Mouse (Mus musculus) lung, embryonic 14.5 days (tissue): ENCODE results near the gene Rpl11. TPM values are rescaled to one million over a fixed set of nuclear protein-coding genes. Genes with fewer than 3 reads are reported as not detected.
"Not testable (repeated sequence)": the region's sequence is repeated elsewhere in the genome, so short reads cannot be mapped to it uniquely, and the experiment has no call there.

Experiments used
- ATAC-seq: fragments of 200-750 bp; cut with Nextera tagmentation; 2 replicates; pipeline ENCODE4 v1.8.0; 2017; ENCODE audit warnings: mild to moderate bottlenecking, moderate TSS enrichment, moderate library complexity; ENCODE audit not compliant: insufficient read depth
- DNase-seq: peaks from one replicate; pipeline ENCODE4 v3.0.0-alpha.2; 2015
- H3K27ac ChIP-seq: fragments of 300-500 bp; sonication (generic); 2 replicates; pipeline ENCODE4 v1.5.1; 2014; ENCODE audit warnings: low read depth, mild to moderate bottlenecking, moderate library complexity
- H3K27me3 ChIP-seq: fragments of 300-500 bp; sonication (generic); 2 replicates; pipeline ENCODE4 v1.6.1; 2014; ENCODE audit warnings: low read length, control low read depth; ENCODE audit not compliant: insufficient read depth
- H3K36me3 ChIP-seq: fragments of 300-500 bp; sonication (generic); 2 replicates; pipeline ENCODE4 v1.6.1; 2014; ENCODE audit warnings: control low read depth; ENCODE audit not compliant: insufficient read depth
- H3K4me1 ChIP-seq: fragments of 300-500 bp; sonication (generic); 2 replicates; pipeline ENCODE4 v1.6.1; 2014; ENCODE audit warnings: antibody characterized with exemption, control low read depth; ENCODE audit not compliant: insufficient read depth
- H3K4me2 ChIP-seq: fragments of 300-500 bp; sonication (generic); 2 replicates; pipeline ENCODE4 v1.6.1; 2014; ENCODE audit warnings: mild to moderate bottlenecking
- H3K4me3 ChIP-seq: fragments of 300-500 bp; sonication (generic); 2 replicates; pipeline ENCODE4 v1.5.1; 2014; ENCODE audit warnings: low read depth, low read length
- H3K9ac ChIP-seq: fragments of 300-500 bp; sonication (generic); 2 replicates; pipeline ENCODE4 v1.6.1; 2014
- H3K9me3 ChIP-seq: fragments of 300-500 bp; sonication (generic); 2 replicates; pipeline ENCODE4 v1.6.1; 2016; ENCODE audit warnings: low read depth, low read length, control low read depth
- CTCF ChIP-seq: IDR thresholded peaks from 2 replicates; pipeline ENCODE4 v1.5.1; 2016; ENCODE audit warnings: antibody characterized with exemption, low read depth
- WGBS: fragments of 180-500 bp; shearing (Covaris S2); extraction: QIAGEN DNeasy Blood & Tissue Kit; methylation state at CpG from one replicate; pipeline ENCODE4 v1.1.7; 2014; 5-methylcytosine and 5-hydroxymethylcytosine counted together
- polyA plus RNA-seq: library from polyadenylated mRNA; unstranded; fragments of >200 nt; fragmentation: Nextera tagmentation; extraction: Ambion mirVana; gene quantifications from 2 replicates; pipeline ENCODE4 v1.2.1, GENCODE M21; 2014

The Rpl11 gene
- polyA plus RNA-seq, 1 experiment from 2014 or later, result 564 TPM

- H3K4me2 ChIP-seq, result no peak overlapping the region
- no peaks in the 10 kb centered on the region for H3K4me1 ChIP-seq
- no peak overlapping the region for H3K9ac ChIP-seq
- peak overlapping the region; percentile 40; the same call in 1 of the 2 replicates for H3K27ac ChIP-seq
- H3K9me3 ChIP-seq, result no peaks in the 10 kb centered on the region
- no peak overlapping the region for H3K4me3 ChIP-seq
- WGBS, result 55% methylated on average over 6 of the region's 6 CpGs
- ATAC-seq (0 out of 2 replicates have a peak, but pooled peaks have one; percentile 23), DNase-seq (no peak)
- no peak for TF ChIP-seq CTCF
- H3K36me3 ChIP-seq, result no peaks in the 10 kb centered on the region
- no peaks in the 10 kb centered on the region for H3K27me3 ChIP-seq
These were observed 17.4 kb upstream of the Rpl11 start for GRCm38 (mm10) chr4:136070592-136070991.

GRCm38 (mm10) chr4:136069954-136070353, 16.7 kb upstream of the Rpl11 start:
- no peaks in the 10 kb centered on the region for H3K27me3 ChIP-seq
- under 1% methylated on average over 18 of the region's 18 CpGs for WGBS
- H3K4me3 ChIP-seq, result no peak overlapping the region
- H3K27ac ChIP-seq, result peak overlapping the region; percentile 40; the same call in 1 of the 2 replicates
- no peak overlapping the region for H3K9ac ChIP-seq
- TF ChIP-seq CTCF, result peak; percentile 99
- no peaks in the 10 kb centered on the region for H3K4me1 ChIP-seq
- ATAC-seq (peak; percentile 75), DNase-seq (peak; percentile 94)
- no peak overlapping the region for H3K4me2 ChIP-seq
- H3K9me3 ChIP-seq, result no peaks in the 10 kb centered on the region
- no peaks in the 10 kb centered on the region for H3K36me3 ChIP-seq

GRCm38 (mm10) chr4:136069313-136069712, 16.1 kb upstream of the Rpl11 start:
- Histone ChIP-seq H3K27me3 (no peaks in the 10 kb centered on the region), H3K27ac (no peak overlapping the region), H3K9me3 (no peaks in the 10 kb centered on the region), H3K4me1 (no peaks in the 10 kb centered on the region), H3K4me3 (no peak overlapping the region), H3K9ac (no peak overlapping the region), H3K36me3 (no peaks in the 10 kb centered on the region), H3K4me2 (no peak overlapping the region)
- TF ChIP-seq CTCF, result no peak
- ATAC-seq (no peak), DNase-seq (no peak)
- 58% methylated on average over 4 of the region's 4 CpGs for WGBS

GRCm38 (mm10) chr4:136063143-136063542, 9.9 kb upstream of the Rpl11 start:
- no peaks in the 10 kb centered on the region for H3K36me3 ChIP-seq
- ATAC-seq (no peak), DNase-seq (no peak)
- no peak overlapping the region for H3K4me2 ChIP-seq
- H3K4me1 ChIP-seq, result no peaks in the 10 kb centered on the region
- no peak overlapping the region for H3K27ac ChIP-seq
- H3K9ac ChIP-seq, result no peak overlapping the region
- 90% methylated on average over 4 of the region's 4 CpGs for WGBS
- H3K9me3 ChIP-seq, result no peaks in the 10 kb centered on the region
- H3K4me3 ChIP-seq, result no peak overlapping the region
- TF ChIP-seq CTCF, result no peak
- H3K27me3 ChIP-seq, result no peaks in the 10 kb centered on the region

- not testable (repeated sequence) for H3K4me1 ChIP-seq, H3K9me3 ChIP-seq, H3K4me3 ChIP-seq, ATAC-seq, H3K9ac ChIP-seq, H3K36me3 ChIP-seq, H3K4me2 ChIP-seq, H3K27ac ChIP-seq, H3K27me3 ChIP-seq
- WGBS, result 54% methylated on average over 9 of the region's 9 CpGs
- peak; percentile 55 for DNase-seq
These were observed 6.7 kb upstream of the Rpl11 start for GRCm38 (mm10) chr4:136059800-136060488.

- no peak overlapping the region for H3K27ac ChIP-seq
- 79% methylated on average over 5 of the region's 5 CpGs for WGBS
These were observed 4.7 kb upstream of the Rpl11 start for GRCm38 (mm10) chr4:136057916-136058315.

GRCm38 (mm10) chr4:136056030-136056429, 2.8 kb upstream of the Rpl11 start:
- ATAC-seq, result no peak
- 17% methylated on average over 1 of the region's 1 CpGs for WGBS

More at GRCm38 (mm10) chr4:136057916-136058315, 4.7 kb upstream of the Rpl11 start:
- no peaks in the 10 kb centered on the region for H3K9me3 ChIP-seq
- H3K4me2 ChIP-seq, result no peak overlapping the region
- no peak overlapping the region for H3K4me3 ChIP-seq
- no peak for TF ChIP-seq CTCF
- H3K4me1 ChIP-seq, result no peaks in the 10 kb centered on the region
- no peaks in the 10 kb centered on the region for H3K36me3 ChIP-seq
- H3K9ac ChIP-seq, result no peak overlapping the region
- H3K27me3 ChIP-seq, result no peaks in the 10 kb centered on the region
- ATAC-seq (no peak), DNase-seq (no peak)

More at GRCm38 (mm10) chr4:136056030-136056429, 2.8 kb upstream of the Rpl11 start:
- DNase-seq, result no peak
- TF ChIP-seq CTCF, result no peak
- no peak overlapping the region for H3K27ac ChIP-seq
- peaks cover 14% of the 10 kb centered on the region for H3K36me3 ChIP-seq
- H3K4me1 ChIP-seq, result peaks cover 10% of the 10 kb centered on the region; the same call in 1 of the 2 replicates
- H3K4me3 ChIP-seq, result no peak overlapping the region
- H3K9ac ChIP-seq, result no peak overlapping the region
- no peaks in the 10 kb centered on the region for H3K27me3 ChIP-seq
- no peaks in the 10 kb centered on the region for H3K9me3 ChIP-seq
- H3K4me2 ChIP-seq, result no peak overlapping the region
